Mouse (Mus musculus) olfactory bulb, adult 2 months (tissue): Measurements from ENCODE around the gene Pik3cg.

Source experiments
- CTCF ChIP-seq: fragments of 200-500 bp; IDR thresholded peaks from 2 replicates; pipeline ENCODE4 v1.5.1; 2012; ENCODE audit warnings: low read depth, mild to moderate bottlenecking, low read length, moderate library complexity; ENCODE audit not compliant: insufficient read depth
- POLR2A ChIP-seq: fragments of 200-500 bp; IDR thresholded peaks from 2 replicates; pipeline ENCODE4 v1.6.1; 2012; ENCODE audit warnings: mild to moderate bottlenecking, low read depth, low read length, moderate library complexity; ENCODE audit not compliant: insufficient read depth

GRCm38 (mm10) chr12:32243586-32243985 lies 35.1 kb upstream of the Pik3cg start:
- TF ChIP-seq POLR2A = no peak
- no peak for TF ChIP-seq CTCF
